In genomic region chr11:107983883-107984282, GRCm38 (mm10) we compare ENCODE assay signal across 26 mouse cellular contexts.
DNase-seq lines count a peak whose midpoint lies in the region; ATAC-seq and TF ChIP-seq lines count a peak whose summit lies in the region.
"Had no signal": no experiment of that assay in that cellular context is flagged by ENCODE, and none has a peak within 500 bp of the region (broad histone marks: within the 10 kb centered on the region; RNA-seq: fewer than 3 reads in every experiment).

No protein-coding gene starts in this region.

- no peak overlapping the region for H3K4me2 ChIP-seq in myocyte (ENCODE audit: low read depth)
- H3K4me2 ChIP-seq in hindbrain, embryonic 14.5 days (replicated peaks), result no peak overlapping the region
- H3K4me2 ChIP-seq: embryonic facial prominence, embryonic 12.5 days; embryonic facial prominence, embryonic 15.5 days; heart, embryonic 12.5 days; heart, embryonic 15.5 days; hindbrain, embryonic 12.5 days; intestine, embryonic 15.5 days had no signal

- no peak overlapping the region for H3ac ChIP-seq in myocyte (ENCODE audit: control insufficient read depth, insufficient read length)

- TF ChIP-seq POLR2A in myocyte (IDR thresholded peaks at IDR 0.05; ENCODE audit: insufficient read length, low read depth), result no peak

- no peak for TF ChIP-seq CTCF in E14TG2a.4 (conservative IDR thresholded peaks at IDR 0.05; ENCODE audit: low read length)

- H3K4me3 ChIP-seq in E14TG2a.4 (replicated peaks; ENCODE audit: low read length), result peak overlapping the region; percentile 41
- H3K4me3 ChIP-seq in myocyte, result no peak overlapping the region
- H3K4me3 ChIP-seq in hindbrain, embryonic 14.5 days (replicated peaks; ENCODE audit: low read length), result no peak overlapping the region
- no peak overlapping the region for H3K4me3 ChIP-seq in hindbrain, embryonic 10.5 days
- H3K4me3 ChIP-seq: embryonic facial prominence, embryonic 12.5 days; embryonic facial prominence, embryonic 15.5 days; heart, embryonic 12.5 days; heart, embryonic 15.5 days; hindbrain, embryonic 12.5 days; intestine, embryonic 15.5 days had no signal

- H3K27ac ChIP-seq in hindbrain, embryonic 14.5 days, result no peak overlapping the region
- H3K27ac ChIP-seq in hindbrain, embryonic 10.5 days, result no peak overlapping the region
- H3K27ac ChIP-seq: embryonic facial prominence, embryonic 12.5 days; embryonic facial prominence, embryonic 15.5 days; heart, embryonic 15.5 days; hindbrain, embryonic 12.5 days; intestine, embryonic 15.5 days had no signal

- H3K36me3 ChIP-seq in E14TG2a.4 (ENCODE audit: insufficient read depth, low read length), result no peaks in the 10 kb centered on the region
- peaks cover 11% of the 10 kb centered on the region for H3K36me3 ChIP-seq in myocyte (ENCODE audit: control insufficient read depth, insufficient read depth)
- H3K36me3 ChIP-seq in hindbrain, embryonic 14.5 days (replicated peaks; ENCODE audit: control insufficient read depth, insufficient read depth), result no peaks in the 10 kb centered on the region
- no peaks in the 10 kb centered on the region for H3K36me3 ChIP-seq in hindbrain, embryonic 10.5 days
- H3K36me3 ChIP-seq: embryonic facial prominence, embryonic 12.5 days; embryonic facial prominence, embryonic 15.5 days; hindbrain, embryonic 12.5 days had no signal

- no peaks in the 10 kb centered on the region for H3K9me3 ChIP-seq in E14TG2a.4 (ENCODE audit: low read length)
- H3K9me3 ChIP-seq in hindbrain, embryonic 14.5 days (ENCODE audit: control insufficient read depth, low read length), result no peaks in the 10 kb centered on the region
- no peaks in the 10 kb centered on the region for H3K9me3 ChIP-seq in hindbrain, embryonic 10.5 days
- H3K9me3 ChIP-seq: embryonic facial prominence, embryonic 12.5 days; embryonic facial prominence, embryonic 15.5 days; heart, embryonic 12.5 days; heart, embryonic 15.5 days; hindbrain, embryonic 12.5 days; intestine, embryonic 15.5 days had no signal

- H3K27me3 ChIP-seq in E14TG2a.4 (ENCODE audit: insufficient read depth, low read length) (0 out of 2 replicates have a peak, but pooled peaks cover 3% of the 10 kb centered on the region), myocyte (ENCODE audit: control insufficient read depth, insufficient read depth, insufficient read length) (no peaks in the 10 kb centered on the region)
- H3K27me3 ChIP-seq in hindbrain, embryonic 14.5 days (ENCODE audit: control insufficient read depth, insufficient read depth, low read length), result 0 out of 2 replicates have a peak, but pooled peaks cover 6% of the 10 kb centered on the region
- peaks cover 15% of the 10 kb centered on the region; the same call in 1 of the 2 replicates for H3K27me3 ChIP-seq in hindbrain, embryonic 10.5 days (ENCODE audit: insufficient read depth, poor library complexity, severe bottlenecking)
- H3K27me3 ChIP-seq: embryonic facial prominence, embryonic 15.5 days; heart, embryonic 12.5 days; heart, embryonic 15.5 days; hindbrain, embryonic 12.5 days; intestine, embryonic 15.5 days had no signal

- H3K9ac ChIP-seq in hindbrain, embryonic 14.5 days, result no peak overlapping the region
- H3K9ac ChIP-seq: embryonic facial prominence, embryonic 12.5 days; embryonic facial prominence, embryonic 15.5 days; forebrain, postnatal 0 days; heart, embryonic 12.5 days; heart, embryonic 15.5 days; hindbrain, embryonic 12.5 days; intestine, embryonic 15.5 days had no signal

- peak; percentile 20 for DNase-seq in 3134 (ENCODE audit: extremely low read depth, insufficient read length, low spot score)
- peak; percentile 64 for DNase-seq in R1 (ENCODE audit: low read depth, low spot score)
- DNase-seq in hindbrain, embryonic 14.5 days (ENCODE audit: low spot score), result no peak
- DNase-seq in hindbrain, embryonic 10.5 days (ENCODE audit: low spot score), result no peak
- DNase-seq in testis, postnatal 14 days (ENCODE audit: low spot score), result no peak
- DNase-seq: adrenal gland, adult 2 months; adrenal gland, postnatal 14 days; cerebellum, adult 18-20 months; cerebellum, adult 9-11 months; cerebellum, postnatal 25 days; forebrain, postnatal 0 days; gastrocnemius, postnatal 25 days; heart, adult 18-20 months; heart, postnatal 10 days; heart, postnatal 4 days; kidney, adult 11 months had no signal

- WGBS in hindbrain, embryonic 14.5 days, result 87% methylated on average over 12 of the region's 12 CpGs
- 89% methylated on average over 12 of the region's 12 CpGs for WGBS in hindbrain, embryonic 10.5 days

- ATAC-seq in hindbrain, embryonic 14.5 days (ENCODE audit: low FRiP score), result no peak
- ATAC-seq: forebrain, embryonic 14.5 days; forebrain, postnatal 0 days; hindbrain, embryonic 16.5 days; intestine, embryonic 15.5 days had no signal

- no peaks in the 10 kb centered on the region for H3K79me2 ChIP-seq in myocyte (ENCODE audit: control insufficient read depth, insufficient read depth)

- H3K4me1 ChIP-seq in E14TG2a.4 (replicated peaks; ENCODE audit: low read depth, low read length), result peaks cover 82% of the 10 kb centered on the region
- peaks cover 24% of the 10 kb centered on the region for H3K4me1 ChIP-seq in hindbrain, embryonic 14.5 days (replicated peaks; ENCODE audit: control insufficient read depth, insufficient read depth, low read length)
- peaks cover 25% of the 10 kb centered on the region for H3K4me1 ChIP-seq in hindbrain, embryonic 10.5 days (replicated peaks)
- H3K4me1 ChIP-seq: intestine, embryonic 15.5 days had no signal

TF ChIP-seq in myocyte, 11 proteins besides CTCF, POLR2A, EP300 and RAD21:
- TF ChIP-seq MYOG (IDR thresholded peaks at IDR 0.05; ENCODE audit: control insufficient read depth in 1 of 3, insufficient read depth in 1 of 3, insufficient read length in 2 of 3, low read depth in 2 of 3) (no peak), MAX (IDR thresholded peaks at IDR 0.05; ENCODE audit: low read depth) (no peak), REST (IDR thresholded peaks at IDR 0.05; ENCODE audit: insufficient read depth, insufficient read length) (no peak), MYOD1 (IDR thresholded peaks at IDR 0.05; ENCODE audit: control insufficient read depth in 1 of 3, insufficient read length in 2 of 3, low read depth in 2 of 3) (peak in 2 of 3 experiments; percentile 7 to 14), USF1 (IDR thresholded peaks at IDR 0.05; ENCODE audit: low read depth) (no peak), POLR2AphosphoS2 (IDR thresholded peaks at IDR 0.05; ENCODE audit: insufficient read length, low read depth) (no peak), TCF3 (IDR thresholded peaks at IDR 0.05; ENCODE audit: insufficient read length, low read depth) (no peak)

Comparison
In these comparisons a context has a peak if more than half of its experiments do, and no peak if none do; other contexts are left out.
1. DNase-seq: peak in 3134 (single experiment) and R1 (single experiment); none in hindbrain, embryonic 14.5 days (single experiment), hindbrain, embryonic 10.5 days (single experiment) and testis, postnatal 14 days (single experiment).